Mouse (Mus musculus) 3134 (cell line): ENCODE data around the gene Upb1.
"Not testable (repeated sequence)": the region's sequence is repeated elsewhere in the genome, so short reads cannot be mapped to it uniquely, and the experiment has no call there.

Source experiments
- DNase-seq: peaks from one replicate; pipeline ENCODE4 v3.0.0-alpha.2; 2011; ENCODE audit warnings: low spot score; ENCODE audit not compliant: insufficient read length; ENCODE audit errors: extremely low read depth

Upb1 gene

GRCm38 (mm10) chr10:75400958-75401357, at the start of gene Upb1:
Upb1 (plus strand) TSS chr10:75401115.
- DNase-seq, result no peak

GRCm38 (mm10) chr10:75352541-75352940, 48.4 kb upstream of the Upb1 start:
- no peak for DNase-seq

GRCm38 (mm10) chr10:75353838-75354241, 47.1 kb upstream of the Upb1 start:
- not testable (repeated sequence) for DNase-seq

GRCm38 (mm10) chr10:75355341-75355740, 45.6 kb upstream of the Upb1 start:
- DNase-seq, result no peak

- DNase-seq, result not testable (repeated sequence)
These were observed 36.7 kb upstream of the Upb1 start for GRCm38 (mm10) chr10:75364214-75364690.

GRCm38 (mm10) chr10:75364796-75365195, 36.1 kb upstream of the Upb1 start:
- DNase-seq, result no peak

- peak; percentile 50 for DNase-seq
These were observed 35.7 kb upstream of the Upb1 start for GRCm38 (mm10) chr10:75365231-75365633.

- DNase-seq, result peak; percentile 52
These were observed 27.1 kb upstream of the Upb1 start for GRCm38 (mm10) chr10:75373655-75374351.

GRCm38 (mm10) chr10:75378688-75379087, 22.2 kb upstream of the Upb1 start:
- DNase-seq, result peak; percentile 90

GRCm38 (mm10) chr10:75390156-75390555, 10.8 kb upstream of the Upb1 start:
- DNase-seq, result no peak

GRCm38 (mm10) chr10:75390832-75391231, 10.1 kb upstream of the Upb1 start:
- no peak for DNase-seq

- DNase-seq, result no peak
These were observed 6.1 kb upstream of the Upb1 start for GRCm38 (mm10) chr10:75394796-75395195.

GRCm38 (mm10) chr10:75396966-75397365, 3.9 kb upstream of the Upb1 start:
- DNase-seq, result no peak

- DNase-seq, result no peak
These were observed 5.0 kb downstream of the Upb1 start for GRCm38 (mm10) chr10:75405916-75406315.

GRCm38 (mm10) chr10:75406755-75407154, 5.8 kb downstream of the Upb1 start:
- DNase-seq, result peak; percentile 57

GRCm38 (mm10) chr10:75407741-75408140, 6.8 kb downstream of the Upb1 start:
- DNase-seq, result no peak

GRCm38 (mm10) chr10:75411343-75412113, 10.6 kb downstream of the Upb1 start:
- DNase-seq, result not testable (repeated sequence)

GRCm38 (mm10) chr10:75412114-75413103, 11.5 kb downstream of the Upb1 start:
- DNase-seq, result no peak

GRCm38 (mm10) chr10:75414925-75415324, 14.0 kb downstream of the Upb1 start:
- no peak for DNase-seq

GRCm38 (mm10) chr10:75417363-75418042, 16.6 kb downstream of the Upb1 start:
- no peak for DNase-seq
